Mouse (Mus musculus): ENCODE measurements at regions not wholly inside any gene's neighbourhood (a gene's known extent, or its start where the extent isn't known, plus 50 kb on each side); places are given as distances from the start of the nearest gene placed in this dataset.

GRCm38 (mm10) chrX:167108356-167108755, 100.8 kb downstream of the Tmsb4x start:
- TF ChIP-seq POLR2A (IDR thresholded peaks at IDR 0.05; ENCODE audit: borderline replicate concordance, low read depth, low read length) (no peak), CTCF (IDR thresholded peaks at IDR 0.05; ENCODE audit: low read depth, low read length) (no peak)

Measured in bone marrow macrophage, adult 2 months (primary cell).